Mouse (Mus musculus): ENCODE data around the gene Dlx5.

Gene Dlx5

DNA sequence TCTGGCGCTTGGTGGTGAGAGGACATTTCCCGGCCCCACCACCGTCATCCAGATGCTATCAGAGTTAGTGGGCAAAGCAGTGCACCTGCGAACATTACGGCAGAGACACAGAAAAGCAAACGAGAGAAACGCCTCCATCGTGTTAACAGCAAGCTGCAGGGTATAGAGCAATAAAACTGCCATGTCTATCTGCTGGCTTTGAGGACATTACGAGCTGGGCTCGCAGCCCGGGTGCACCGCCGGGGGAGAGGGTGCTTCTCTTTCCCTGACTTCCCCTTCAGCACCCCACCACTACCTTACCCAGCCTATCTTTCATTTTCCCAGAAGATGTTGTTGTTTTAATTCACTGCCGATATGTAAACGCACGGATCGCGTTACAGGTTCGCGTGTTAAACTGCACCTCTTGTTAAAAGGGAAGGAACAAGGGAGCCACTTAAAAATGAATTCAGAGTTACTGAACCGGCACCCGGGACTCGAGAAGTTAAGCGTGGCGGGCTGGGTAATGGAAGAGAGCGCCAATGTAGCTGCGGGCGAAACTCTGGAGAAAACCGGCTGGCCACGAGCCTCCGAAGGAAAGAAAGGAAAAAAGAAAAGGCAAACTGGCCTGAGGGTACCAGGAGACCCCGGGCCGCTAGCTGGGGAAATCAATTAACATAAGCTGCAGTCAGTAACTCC, 21.3 kb downstream of the Dlx5 start:
- in situ Hi-C loops (cut with MboI, MseI): no loop called here

DNA sequence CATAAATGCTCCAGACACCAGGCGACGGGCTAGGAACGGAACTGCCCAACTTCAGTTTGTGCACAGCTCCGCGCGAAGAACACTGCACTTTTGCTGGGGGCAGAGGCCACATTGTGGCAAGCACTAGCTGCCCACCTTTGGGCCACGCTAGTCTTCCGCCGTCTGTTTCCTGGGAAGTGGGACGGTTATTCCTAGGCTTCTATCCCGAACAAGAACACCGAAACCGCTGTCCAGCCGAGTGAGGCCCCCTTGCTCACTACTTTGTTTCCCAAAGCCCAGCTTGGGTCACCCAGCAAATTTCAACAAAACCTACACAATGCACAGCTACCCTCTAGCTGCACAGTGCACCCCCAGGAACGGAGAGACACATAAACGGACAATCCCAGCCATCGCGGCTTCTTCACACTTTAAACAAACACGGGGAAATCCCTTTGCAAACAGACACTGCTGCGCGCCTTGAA, 21.9 kb downstream of the Dlx5 start:
- in situ Hi-C loops (cut with MboI, MseI): no loop called here

GRCm38 (mm10) chr6:6859111-6859949, 22.6 kb downstream of the Dlx5 start:
- in situ Hi-C loops (cut with MboI, MseI): no loop called here

- in situ Hi-C loops (cut with MboI, MseI): no loop called here
These were observed 23.3 kb downstream of the Dlx5 start for GRCm38 (mm10) chr6:6858571-6858970.

DNA sequence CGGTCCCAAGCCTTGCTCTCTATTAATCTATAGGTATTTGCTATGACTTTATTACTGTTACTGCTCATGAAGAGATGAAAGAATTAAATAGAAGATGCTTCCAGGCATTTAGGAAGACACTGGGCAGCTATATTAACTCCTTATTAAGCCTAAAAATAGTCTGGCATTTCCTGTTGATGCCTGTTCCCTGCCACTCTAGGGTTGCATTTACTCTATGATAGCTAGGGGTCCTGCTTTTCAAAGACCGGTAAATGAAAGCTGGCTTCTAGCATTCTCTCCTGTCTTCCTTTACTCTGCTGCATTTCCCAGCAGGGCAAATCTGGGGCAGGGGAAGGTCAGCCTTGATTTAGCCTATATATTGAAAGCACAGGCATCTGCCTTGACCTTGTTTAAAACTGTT, 24.1 kb downstream of the Dlx5 start:
- in situ Hi-C loops (cut with MboI, MseI): no loop called here

DNA sequence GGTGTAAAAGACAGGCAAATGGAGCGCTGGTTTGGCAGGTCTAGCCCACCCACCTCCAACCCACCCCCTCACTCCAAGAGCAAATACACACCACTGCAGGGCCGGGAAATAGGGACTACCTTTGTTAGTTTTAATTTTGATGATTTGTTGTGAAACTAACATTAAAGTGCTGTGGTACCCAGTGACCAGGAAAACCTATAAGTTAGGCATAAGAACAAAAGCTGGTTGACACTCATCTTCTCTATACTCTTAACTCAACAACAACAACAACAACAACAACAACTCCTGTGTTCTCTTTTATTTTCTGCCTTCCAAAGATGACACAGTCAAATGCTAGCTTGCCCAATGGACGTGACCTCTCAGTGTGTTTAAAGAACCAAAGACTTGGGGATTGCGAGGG, 25.0 kb downstream of the Dlx5 start:
- in situ Hi-C loops (cut with MboI, MseI): no loop called here

DNA sequence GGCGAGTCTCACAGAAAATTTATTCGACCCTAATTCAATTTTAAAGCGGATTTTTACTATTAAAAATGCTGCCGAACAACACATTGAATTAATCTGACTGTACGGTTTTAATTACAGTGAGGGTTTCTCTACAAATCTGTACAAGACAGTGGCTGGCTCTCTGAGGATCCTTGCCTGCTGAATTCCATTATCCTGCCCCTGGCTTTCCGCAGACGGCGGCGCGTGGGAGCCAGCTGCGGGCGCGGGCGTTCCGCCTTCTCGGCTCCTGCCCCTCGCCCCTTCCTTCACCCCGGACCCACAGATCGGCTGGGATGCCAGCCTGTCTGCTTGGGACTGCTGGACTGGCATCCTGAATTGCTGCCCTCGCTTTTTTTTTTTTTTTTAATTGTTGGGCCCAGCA, 25.6 kb downstream of the Dlx5 start:
- in situ Hi-C loops (cut with MboI, MseI): no loop called here

- in situ Hi-C loops (cut with MboI, MseI): no loop called here
These were observed 26.1 kb downstream of the Dlx5 start for GRCm38 (mm10) chr6:6855746-6856185.

- in situ Hi-C loops (cut with MboI, MseI): no loop called here
These were observed 26.8 kb downstream of the Dlx5 start for GRCm38 (mm10) chr6:6854902-6855745.

- in situ Hi-C loops (cut with MboI, MseI): no loop called here
These were observed 27.7 kb downstream of the Dlx5 start for GRCm38 (mm10) chr6:6854176-6854575.

GRCm38 (mm10) chr6:6852944-6853343, 28.9 kb downstream of the Dlx5 start:
- in situ Hi-C loops (cut with MboI, MseI): no loop called here

DNA sequence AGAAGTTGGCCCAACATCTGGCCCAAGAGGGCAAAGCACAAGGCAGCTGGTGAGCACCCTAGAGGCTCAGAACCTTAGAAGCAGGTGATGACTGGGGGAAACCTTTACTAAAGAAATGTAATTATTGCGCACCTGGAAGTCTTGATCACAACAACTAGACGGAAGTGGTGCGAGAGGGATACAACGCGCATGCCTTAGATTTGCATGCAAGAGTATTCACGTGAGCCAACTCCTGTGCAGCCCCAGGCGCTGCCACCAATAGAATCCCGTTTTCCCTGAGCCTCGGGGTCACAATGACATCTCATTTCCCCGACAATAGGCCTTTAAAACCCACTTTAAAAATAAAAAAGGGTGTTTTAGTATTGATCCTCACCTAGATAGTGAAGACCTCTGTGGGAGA, 30.7 kb downstream of the Dlx5 start:
- in situ Hi-C loops (cut with MboI, MseI): no loop called here

- in situ Hi-C loops (cut with MboI, MseI): no loop called here
These were observed 31.4 kb downstream of the Dlx5 start for GRCm38 (mm10) chr6:6850324-6851060.

DNA sequence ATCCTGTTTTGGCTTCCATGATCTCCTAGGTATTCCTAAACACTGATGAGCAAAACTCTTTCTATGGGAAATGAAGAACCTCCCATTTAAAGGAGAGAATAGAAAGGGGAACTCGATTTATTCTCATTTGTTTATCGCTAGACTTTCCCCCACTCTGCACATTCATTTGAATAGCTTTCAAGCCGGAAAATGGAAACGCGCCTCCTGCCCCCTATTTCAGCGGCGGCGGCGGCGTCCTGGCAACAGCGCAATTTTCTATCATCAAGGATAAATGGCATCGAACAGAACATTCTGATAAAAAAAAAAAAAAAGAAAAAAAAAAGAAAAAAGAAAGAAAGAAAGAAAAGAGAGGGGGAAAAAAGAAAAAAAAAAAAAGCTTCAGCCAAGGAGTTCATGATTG, 32.1 kb downstream of the Dlx5 start:
- in situ Hi-C loops (cut with MboI, MseI): no loop called here

GRCm38 (mm10) chr6:6848541-6848940, 33.3 kb downstream of the Dlx5 start:
- in situ Hi-C loops (cut with MboI, MseI): no loop called here

DNA sequence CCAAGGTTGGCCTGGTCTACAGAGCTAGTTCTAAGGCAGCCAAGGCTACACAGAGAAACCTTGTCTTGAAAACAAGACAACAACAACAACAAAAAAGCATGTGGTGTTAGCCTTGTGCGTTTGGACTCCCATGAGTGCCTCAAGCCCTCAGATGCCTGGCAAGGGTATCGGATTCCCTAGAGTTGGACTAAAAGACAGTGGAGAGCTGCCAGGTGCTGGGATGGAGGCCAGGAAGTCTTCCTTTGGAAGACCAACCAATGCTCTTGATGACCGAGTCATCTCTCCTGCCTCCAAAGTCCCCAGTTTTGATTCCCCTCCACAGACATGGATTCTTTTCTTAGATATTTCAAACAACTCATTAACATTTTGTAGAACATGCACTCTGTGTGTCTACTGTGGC, 48.6 kb downstream of the Dlx5 start:
- in situ Hi-C loops (cut with MboI, MseI): no loop called here

DNA sequence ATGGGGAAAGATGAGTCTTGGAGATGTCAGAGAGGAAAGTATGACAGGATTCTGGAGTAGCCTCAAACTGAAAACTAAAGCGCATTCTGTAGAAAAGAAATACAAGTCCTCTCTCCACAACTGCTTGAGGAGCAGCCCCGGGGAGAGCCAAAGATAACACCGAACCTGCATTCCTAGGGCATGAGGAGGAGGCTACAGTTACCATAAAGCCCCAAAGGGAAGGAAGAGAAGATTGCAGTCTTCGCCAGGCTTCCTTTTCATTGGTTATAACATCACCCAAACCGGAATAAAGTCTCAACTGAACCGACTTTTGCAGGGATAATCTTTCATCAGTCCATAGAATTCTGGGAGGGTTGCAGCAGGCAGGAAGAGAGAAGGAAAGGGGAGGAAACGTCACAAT, 51.4 kb downstream of the Dlx5 start:
- in situ Hi-C loops (cut with MboI, MseI): no loop called here
